Mouse (Mus musculus): ENCODE data around the gene Rnase11.

DNA sequence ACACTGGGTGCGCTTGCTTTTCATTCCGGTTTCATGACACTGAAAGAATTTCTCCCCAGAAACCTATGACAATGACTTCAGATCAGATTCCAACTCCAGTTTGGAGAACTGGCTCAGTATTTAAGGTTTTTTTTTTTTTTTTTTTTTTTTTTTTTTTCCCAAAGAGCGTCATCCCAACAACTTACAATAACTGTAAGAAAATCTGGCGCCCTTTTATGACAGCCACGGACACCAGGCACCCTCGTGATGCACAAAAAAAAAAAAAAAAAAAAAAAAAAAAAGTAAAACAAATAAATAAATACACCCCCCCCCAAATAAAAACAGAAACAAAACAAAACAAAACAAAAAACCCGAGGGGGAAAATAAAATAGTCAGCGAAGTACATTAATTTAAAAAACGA lies 37.8 kb upstream of the Rnase11 start:
- TF ChIP-seq EP300 (IDR thresholded peaks at IDR 0.05; ENCODE audit: low read depth) (no peak), CTCF (IDR thresholded peaks at IDR 0.05; ENCODE audit: low read depth) (no peak)

Measured in liver, embryonic 14.5 days (tissue).